17 mouse cellular contexts compared by ENCODE assay signal in genomic region chr13:110422434-110422833, GRCm38 (mm10).
"Had no signal": no experiment of that assay in that cellular context is flagged by ENCODE, and none has a peak within 500 bp of the region (broad histone marks: within the 10 kb centered on the region; RNA-seq: fewer than 3 reads in every experiment).

No protein-coding gene starts in this region.

- H3K36me3 ChIP-seq: liver, embryonic 13.5 days; liver, embryonic 15.5 days; midbrain, embryonic 13.5 days; midbrain, embryonic 15.5 days; neural tube, embryonic 12.5 days had no signal

- DNase-seq: liver, embryonic 13.5 days; liver, postnatal 0 days; lung, adult 2 months; lung, postnatal 14 days; lung, postnatal 36 days; right cerebral cortex, postnatal 14 days; thymus, adult 18-20 months; thymus, postnatal 14 days; thymus, postnatal 36 days had no signal

- ATAC-seq: liver, postnatal 0 days; midbrain, embryonic 13.5 days; midbrain, embryonic 15.5 days had no signal

- H3K27ac ChIP-seq: liver, embryonic 13.5 days; liver, embryonic 15.5 days; macrophage; midbrain, embryonic 13.5 days; midbrain, embryonic 15.5 days; neural tube, embryonic 12.5 days had no signal

- H3K9ac ChIP-seq: liver, embryonic 13.5 days; liver, embryonic 15.5 days; liver, postnatal 0 days; midbrain, embryonic 13.5 days; midbrain, embryonic 15.5 days; neural tube, embryonic 12.5 days had no signal

- H3K4me3 ChIP-seq: liver, embryonic 13.5 days; liver, embryonic 15.5 days; megakaryocyte, embryonic 14.5 days; midbrain, embryonic 13.5 days; midbrain, embryonic 15.5 days; neural tube, embryonic 12.5 days had no signal

- H3K4me1 ChIP-seq: liver, embryonic 13.5 days; liver, embryonic 15.5 days; megakaryocyte, embryonic 14.5 days; midbrain, embryonic 13.5 days; midbrain, embryonic 15.5 days; neural tube, embryonic 12.5 days had no signal

- H3K4me2 ChIP-seq: liver, embryonic 11.5 days; liver, embryonic 13.5 days; liver, embryonic 15.5 days; midbrain, embryonic 11.5 days; midbrain, embryonic 13.5 days; midbrain, embryonic 15.5 days; neural tube, embryonic 12.5 days had no signal

- H3K27me3 ChIP-seq: liver, embryonic 13.5 days; liver, embryonic 15.5 days; megakaryocyte, embryonic 14.5 days; midbrain, embryonic 13.5 days; midbrain, embryonic 15.5 days; neural tube, embryonic 12.5 days had no signal

- H3K9me3 ChIP-seq: liver, embryonic 13.5 days; liver, embryonic 15.5 days; megakaryocyte, embryonic 14.5 days; midbrain, embryonic 13.5 days; midbrain, embryonic 15.5 days; neural tube, embryonic 12.5 days had no signal
